Mouse (Mus musculus) MEL-GATA-1-ER (cell line): ENCODE measurements around the gene Erp29.
A peak's percentile ranks its signal among the peaks of the same experiment; 100 is the strongest.
"Not testable (repeated sequence)": the region's sequence is repeated elsewhere in the genome, so short reads cannot be mapped to it uniquely, and the experiment has no call there.

Source experiments
- DNase-seq: peaks from one replicate; pipeline ENCODE4 v3.0.0-alpha.2; 2012; ENCODE audit warnings: low read depth; ENCODE audit errors: extremely low read depth

Gene Erp29

DNA sequence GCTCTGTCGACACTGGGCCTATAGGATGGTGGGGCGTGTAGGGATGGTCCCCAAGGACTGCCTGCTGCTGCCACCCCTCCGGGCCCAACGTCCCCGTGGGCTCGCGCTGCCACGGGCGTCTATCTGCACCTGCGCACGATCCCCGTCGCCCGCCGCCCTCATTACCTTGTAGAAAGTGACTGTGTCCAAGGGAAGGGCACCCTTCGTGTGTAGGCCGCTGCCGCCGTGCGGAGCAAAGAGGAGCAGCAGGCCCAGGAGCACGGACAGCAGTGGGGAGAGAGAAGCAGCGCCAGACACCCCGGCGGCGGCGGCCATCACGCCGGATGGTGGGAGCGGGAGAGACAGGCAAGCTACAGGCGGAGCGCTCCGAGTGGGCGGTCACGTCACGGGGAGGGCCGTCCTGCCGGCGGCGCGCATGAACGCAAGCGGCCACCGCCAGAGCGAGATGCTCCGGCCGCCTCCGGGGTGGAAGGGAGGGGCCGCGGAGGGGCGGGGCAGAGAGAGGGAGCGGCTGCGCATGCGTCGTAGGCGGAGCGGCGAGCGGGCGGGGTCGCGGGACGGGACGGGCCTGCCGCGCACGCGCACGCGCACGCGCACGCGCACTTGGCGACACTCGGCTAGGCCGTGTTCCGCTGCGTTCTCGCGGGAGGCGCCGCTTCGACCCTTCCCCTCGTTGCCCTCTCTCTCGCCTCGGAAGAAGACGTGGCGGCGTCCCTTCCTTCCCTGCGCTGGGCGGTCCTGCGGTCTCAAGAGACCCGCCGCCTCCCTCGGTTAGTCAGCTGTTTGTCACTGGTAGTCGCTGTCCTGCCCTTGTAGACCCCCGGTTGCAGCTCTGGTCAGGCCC, at the start of gene Erp29:
TSS of gene Erp29 (minus strand) at position 481 of the 844 bp plus-strand sequence.
- DNase-seq = peak; percentile 61

- DNase-seq = not testable (repeated sequence)
Measured at GRCm38 (mm10) chr5:121501424-121501996, 49.2 kb upstream of the Erp29 start.

- DNase-seq = no peak
Measured at GRCm38 (mm10) chr5:121500719-121501118, 48.4 kb upstream of the Erp29 start.

DNA sequence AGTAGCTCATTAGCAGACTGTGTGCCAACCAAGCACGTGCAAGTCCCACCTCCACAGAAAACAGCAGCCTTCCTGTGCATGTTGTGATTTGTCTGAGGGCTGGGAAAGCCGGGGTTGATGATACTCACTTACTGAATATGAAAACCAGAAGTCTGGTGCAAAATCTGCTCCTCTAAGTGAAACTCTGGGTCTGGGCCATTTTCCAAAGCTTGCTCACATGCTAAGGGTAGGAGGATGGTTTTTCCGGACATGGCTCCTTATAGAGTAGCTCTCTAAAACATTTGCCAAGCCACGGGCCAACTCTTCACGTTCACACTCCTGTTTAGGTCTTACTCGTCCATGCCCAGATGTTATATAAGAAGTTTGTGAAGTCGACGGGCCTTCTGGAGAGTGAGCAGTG, 41.0 kb upstream of the Erp29 start:
- DNase-seq = no peak

DNA sequence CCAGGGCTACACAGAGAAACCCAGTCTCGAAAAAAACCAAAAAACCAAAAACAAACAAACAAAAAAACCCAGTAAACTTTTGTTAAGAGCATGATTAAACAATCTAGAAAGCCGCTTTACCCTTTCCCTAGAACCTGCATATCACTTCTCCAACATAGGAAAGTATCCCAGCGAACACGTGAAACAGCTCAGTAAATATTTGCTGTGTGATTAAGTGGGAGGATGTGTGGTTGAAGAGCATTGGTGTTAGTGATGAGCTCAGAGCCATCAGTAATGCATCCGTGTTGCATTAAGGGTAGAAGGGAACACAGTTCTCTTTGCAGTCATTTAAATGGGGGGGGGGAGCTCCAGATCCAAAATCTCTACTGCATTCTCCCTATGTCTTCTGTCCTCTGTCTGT, 32.5 kb upstream of the Erp29 start:
- DNase-seq = no peak

GRCm38 (mm10) chr5:121477680-121478079, 25.4 kb upstream of the Erp29 start:
- DNase-seq = peak; percentile 60

- peak; percentile 20 for DNase-seq
Measured at GRCm38 (mm10) chr5:121476040-121476439, 23.7 kb upstream of the Erp29 start.

DNA sequence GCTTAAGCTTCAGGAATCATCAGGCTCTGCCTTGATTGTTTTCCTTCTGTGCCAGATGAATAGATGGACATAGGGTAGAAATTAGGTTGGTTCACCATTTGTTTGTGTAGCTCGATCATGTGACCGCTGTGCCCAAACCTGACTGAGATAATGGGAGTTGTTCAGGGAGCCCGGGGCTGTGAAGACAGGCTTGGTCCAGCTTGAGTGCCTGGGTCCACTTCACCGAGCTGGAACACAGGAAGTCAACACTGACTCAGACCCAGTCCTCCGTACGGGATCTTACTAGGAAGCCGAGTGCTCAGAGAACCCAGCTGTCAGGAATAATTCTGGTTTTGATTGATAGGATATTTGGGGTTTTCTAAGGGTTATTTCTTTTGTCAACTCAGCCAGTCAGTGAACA, 22.3 kb upstream of the Erp29 start:
- no peak for DNase-seq

GRCm38 (mm10) chr5:121472411-121472810, 20.1 kb upstream of the Erp29 start:
- no peak for DNase-seq

GRCm38 (mm10) chr5:121469566-121469965, 17.3 kb upstream of the Erp29 start:
- DNase-seq = no peak

DNA sequence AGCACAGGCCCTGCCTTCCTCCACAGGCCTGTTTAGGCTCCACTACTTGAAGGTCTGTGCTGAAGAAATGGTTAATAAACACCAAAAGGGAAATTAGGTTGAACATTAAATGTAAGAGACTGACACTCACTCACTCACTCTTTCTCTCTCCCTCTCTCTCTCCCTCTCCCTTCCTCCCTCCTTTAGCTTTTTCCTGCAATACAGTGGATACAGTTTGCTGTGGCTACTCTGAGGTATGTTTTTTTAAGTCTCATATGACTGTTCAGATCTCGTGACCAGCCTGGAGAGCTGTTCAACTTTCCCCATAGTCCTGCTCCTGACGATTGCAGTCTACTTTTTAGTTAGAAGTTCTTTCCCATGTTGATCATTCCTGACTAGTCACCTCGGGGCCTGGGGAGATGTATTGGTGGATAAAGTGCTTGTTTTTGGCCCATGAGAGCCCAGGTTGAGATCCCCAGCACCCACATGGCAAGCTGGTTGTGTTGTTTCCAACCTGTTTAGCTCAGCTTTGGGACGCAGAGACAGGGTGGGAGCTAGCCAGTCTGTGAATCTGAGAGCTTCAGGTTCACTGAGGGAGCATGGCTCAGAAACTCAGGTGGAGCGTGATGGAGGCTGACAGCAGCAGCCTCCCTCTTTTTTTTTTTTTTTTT, 11.4 kb upstream of the Erp29 start:
- DNase-seq = no peak

DNA sequence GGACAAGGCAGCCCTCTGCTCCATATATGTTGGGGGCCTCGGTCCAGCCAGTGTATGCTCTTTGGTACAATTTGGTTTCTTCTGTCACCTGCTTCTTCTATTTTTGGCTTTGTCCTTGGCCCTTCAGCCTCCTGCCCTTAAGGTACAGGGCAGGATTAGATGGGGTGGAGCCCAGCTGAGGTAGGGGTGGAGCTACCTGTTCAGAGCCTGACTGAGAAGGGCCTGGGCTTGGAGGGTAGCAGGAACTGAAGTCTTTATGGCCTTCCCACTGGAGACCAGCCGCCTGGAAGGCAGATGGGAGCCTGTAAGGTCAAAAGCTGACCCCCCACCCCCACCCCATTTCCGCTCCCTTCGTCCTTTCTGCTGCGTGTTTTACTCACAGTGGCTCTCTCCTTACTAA, 10.7 kb upstream of the Erp29 start:
- DNase-seq = no peak

DNA sequence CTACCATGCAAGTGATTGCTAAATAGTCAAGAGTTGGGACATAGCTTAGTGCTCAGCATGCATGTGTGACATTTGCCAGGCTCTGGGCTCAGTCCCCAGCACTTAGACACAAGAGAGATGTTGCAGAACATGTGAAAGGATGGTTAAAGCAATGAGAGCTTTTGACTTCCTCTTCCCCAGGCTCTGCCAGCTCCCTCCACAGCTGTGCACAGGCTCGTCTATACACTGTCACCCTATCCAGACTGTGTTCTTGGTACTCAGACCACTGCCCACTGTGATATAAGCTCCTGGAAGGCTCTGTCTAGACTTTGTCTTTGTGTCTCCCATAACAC, 9.8 kb upstream of the Erp29 start:
- DNase-seq = peak; percentile 19

GRCm38 (mm10) chr5:121461339-121462170, 9.2 kb upstream of the Erp29 start:
- DNase-seq = peak; percentile 8

DNA sequence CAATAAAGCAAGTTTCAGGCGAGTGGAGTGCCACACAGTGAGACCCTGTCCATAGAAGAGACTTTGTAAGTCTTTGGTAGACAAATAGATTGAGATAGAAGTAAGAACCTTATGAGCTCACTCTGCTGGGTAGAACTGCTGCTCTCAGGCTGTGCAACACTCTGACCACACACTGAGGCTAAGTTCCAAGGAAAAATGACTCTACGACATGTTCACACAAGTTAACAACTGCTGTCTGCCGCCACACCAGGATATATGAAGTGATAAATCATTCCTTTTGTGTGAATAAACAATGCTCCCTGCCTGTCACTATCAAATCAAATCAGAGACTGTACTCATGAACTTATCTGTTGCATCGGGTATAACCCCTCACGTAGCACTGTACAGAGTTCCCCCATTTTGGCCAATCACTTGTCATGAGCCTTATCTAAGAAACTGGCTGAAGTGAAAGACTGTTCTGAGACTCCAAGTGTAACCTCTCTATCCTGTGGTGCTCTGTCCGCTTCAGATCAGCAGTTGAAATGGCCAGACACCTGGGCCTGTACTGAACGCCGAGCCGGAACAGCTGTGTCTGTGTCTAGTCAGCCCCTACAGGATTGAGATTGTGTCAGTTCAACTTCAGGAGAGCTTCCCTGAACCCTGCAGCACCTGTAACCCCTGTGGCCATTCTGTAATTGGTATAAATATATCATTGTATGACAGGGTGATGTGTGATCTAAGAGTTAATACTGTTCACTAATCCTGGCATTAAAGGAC, 3.4 kb upstream of the Erp29 start:
- DNase-seq = no peak

GRCm38 (mm10) chr5:121454503-121454782, 2.1 kb upstream of the Erp29 start:
- no peak for DNase-seq

DNA sequence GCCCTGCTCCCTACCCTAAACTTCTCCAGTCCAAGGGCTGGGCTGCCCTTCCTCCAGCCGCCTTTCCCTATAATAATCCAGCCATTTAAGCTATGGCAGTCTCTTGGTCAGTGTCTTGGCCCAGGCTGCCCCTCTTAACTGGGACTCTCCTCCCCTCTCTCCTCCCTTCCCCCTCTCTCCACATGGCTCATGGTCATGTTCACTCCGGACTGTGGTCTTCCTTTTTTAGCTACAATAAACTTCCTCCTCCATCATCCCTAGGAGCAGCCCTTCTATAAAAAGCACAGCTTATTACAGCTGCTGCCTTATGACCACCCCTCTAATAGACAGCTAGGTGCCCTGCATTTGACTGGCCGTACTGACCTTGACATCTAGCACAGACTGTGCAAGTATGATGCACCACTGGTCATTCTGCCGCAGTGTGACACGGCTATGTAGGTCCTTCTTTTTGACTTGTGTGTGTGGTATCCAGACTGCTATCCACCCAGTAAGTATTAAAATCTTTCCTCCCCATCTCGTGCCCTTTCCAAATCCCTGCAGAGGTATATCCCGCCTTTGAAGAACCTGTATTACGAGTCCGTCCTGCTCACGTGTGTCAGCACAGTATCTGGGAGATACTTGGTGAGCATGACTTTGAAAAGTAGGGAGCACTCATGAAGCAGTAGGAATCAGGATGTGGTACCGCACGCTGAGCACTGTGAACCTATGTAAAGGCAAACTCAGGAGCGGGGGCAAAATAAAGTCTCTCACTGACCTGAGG, 1.6 kb upstream of the Erp29 start:
- DNase-seq = no peak

DNA sequence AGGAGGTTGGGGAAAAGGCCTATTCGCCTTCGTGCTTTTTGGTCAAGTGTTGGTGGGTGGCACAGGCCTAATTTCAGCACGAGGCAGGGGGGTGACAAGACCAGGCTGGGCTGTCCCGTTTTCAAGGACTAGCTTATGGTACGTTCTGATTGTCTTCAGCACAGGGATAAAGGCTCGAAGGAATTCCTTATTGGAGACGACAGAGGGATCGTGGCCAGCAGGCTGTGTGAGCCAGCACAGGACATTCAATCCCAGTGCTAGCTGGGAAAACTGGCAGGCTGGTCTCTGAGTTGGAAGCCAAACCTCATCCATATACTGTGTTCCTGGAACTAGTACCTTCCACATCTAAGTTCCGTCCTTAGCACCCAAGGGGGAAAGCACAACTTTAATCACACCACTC, 600 bp upstream of the Erp29 start:
- no peak for DNase-seq

GRCm38 (mm10) chr5:121451644-121452025, 671 bp downstream of the Erp29 start, which contains the start of gene Tmem116:
Gene Tmem116 (plus strand): TSS chr5:121451893.
- no peak for DNase-seq

GRCm38 (mm10) chr5:121451203-121451602, 1.1 kb downstream of the Erp29 start:
- DNase-seq = peak; percentile 90
